Mouse (Mus musculus) myocyte (in vitro differentiated cells): Measurements from ENCODE around the gene Nudt15.

Experiments used
- CEBPB ChIP-seq: IDR thresholded peaks from 2 replicates; pipeline ENCODE4 v1.6.1; 2011; ENCODE audit warnings: mild to moderate bottlenecking, moderate library complexity; ENCODE audit not compliant: poor library complexity, insufficient read depth, severe bottlenecking
- E2F4 ChIP-seq: IDR thresholded peaks from one replicate; pipeline ENCODE4 v1.6.1; 2011; ENCODE audit warnings: mild to moderate bottlenecking, control low read depth, moderate library complexity; ENCODE audit not compliant: insufficient read depth
- MAX ChIP-seq: IDR thresholded peaks from one replicate; pipeline ENCODE4 v1.6.1; 2011; ENCODE audit warnings: low read depth, mild to moderate bottlenecking, control low read depth
- MYOD1 ChIP-seq, 3 experiments: IDR thresholded peaks; one replicate each; pipeline ENCODE4 v1.6.1; 2011; ENCODE audit warnings: control low read depth in 2 of 3, low read depth in 2 of 3, mild to moderate bottlenecking in 2 of 3, moderate library complexity in 1 of 3; ENCODE audit not compliant: insufficient read length in 2 of 3, control insufficient read depth in 1 of 3
- MYOG ChIP-seq, 3 experiments: IDR thresholded peaks; one replicate each; pipeline ENCODE4 v1.6.1; 2011; ENCODE audit warnings: control low read depth in 2 of 3, low read depth in 2 of 3, mild to moderate bottlenecking in 2 of 3; ENCODE audit not compliant: insufficient read length in 2 of 3, control insufficient read depth in 1 of 3, insufficient read depth in 1 of 3
- POLR2A ChIP-seq: IDR thresholded peaks from one replicate; pipeline ENCODE4 v1.6.1; 2011; ENCODE audit warnings: low read depth, mild to moderate bottlenecking, control low read depth, moderate library complexity; ENCODE audit not compliant: insufficient read length
- POLR2AphosphoS2 ChIP-seq: IDR thresholded peaks from one replicate; pipeline ENCODE4 v1.6.1; 2011; ENCODE audit warnings: low read depth, control low read depth; ENCODE audit not compliant: insufficient read length
- SRF ChIP-seq: IDR thresholded peaks from one replicate; pipeline ENCODE4 v1.6.1; 2011; ENCODE audit warnings: low read depth; ENCODE audit not compliant: control insufficient read depth, insufficient read length
- TCF12 ChIP-seq: IDR thresholded peaks from one replicate; pipeline ENCODE4 v1.6.1; 2011; ENCODE audit warnings: mild to moderate bottlenecking, control low read depth; ENCODE audit not compliant: poor library complexity, insufficient read depth, severe bottlenecking
- TCF3 ChIP-seq: IDR thresholded peaks from one replicate; pipeline ENCODE4 v1.6.1; 2011; ENCODE audit warnings: low read depth, control low read depth; ENCODE audit not compliant: insufficient read length
- USF1 ChIP-seq: IDR thresholded peaks from one replicate; pipeline ENCODE4 v1.6.1; 2011; ENCODE audit warnings: low read depth, mild to moderate bottlenecking, control low read depth, moderate library complexity

GRCm38 (mm10) chr14:73475506-73475905 lies 72.5 kb downstream of the Nudt15 start:
- TF ChIP-seq CEBPB (no peak), POLR2A (no peak), E2F4 (no peak), MYOD1 (IDR thresholded peaks at IDR 0.05; ENCODE audit: control insufficient read depth in 1 of 3, insufficient read length in 2 of 3, low read depth in 2 of 3) (no peak), MAX (no peak), TCF12 (no peak), SRF (no peak), USF1 (no peak), POLR2AphosphoS2 (no peak), TCF3 (no peak), MYOG (IDR thresholded peaks at IDR 0.05; ENCODE audit: control insufficient read depth in 1 of 3, insufficient read depth in 1 of 3, insufficient read length in 2 of 3, low read depth in 2 of 3) (no peak)
